Mouse (Mus musculus): ENCODE data around the gene Ptchd3.

Gene Ptchd3

GRCm38 (mm10) chr11:121829947-121830346 lies at the start of gene Ptchd3:
Ptchd3 (plus strand) TSS chr11:121830247.
- no peak for DNase-seq (ENCODE audit: low spot score)

GRCm38 (mm10) chr11:121781831-121782230 lies 48.2 kb upstream of the Ptchd3 start:
- DNase-seq (ENCODE audit: low spot score), result no peak

- DNase-seq (ENCODE audit: low spot score), result no peak
Measured at GRCm38 (mm10) chr11:121787456-121787855, 42.6 kb upstream of the Ptchd3 start.

GRCm38 (mm10) chr11:121789566-121789965 lies 40.5 kb upstream of the Ptchd3 start:
- DNase-seq (ENCODE audit: low spot score), result no peak

GRCm38 (mm10) chr11:121790671-121791094 lies 39.4 kb upstream of the Ptchd3 start:
- DNase-seq (ENCODE audit: low spot score), result no peak

GRCm38 (mm10) chr11:121791446-121791845 lies 38.6 kb upstream of the Ptchd3 start:
- DNase-seq (ENCODE audit: low spot score), result no peak

GRCm38 (mm10) chr11:121791991-121792390 lies 38.1 kb upstream of the Ptchd3 start:
- DNase-seq (ENCODE audit: low spot score), result no peak

GRCm38 (mm10) chr11:121793530-121793929 lies 36.5 kb upstream of the Ptchd3 start:
- DNase-seq (ENCODE audit: low spot score), result no peak

GRCm38 (mm10) chr11:121794186-121794585 lies 35.9 kb upstream of the Ptchd3 start:
- DNase-seq (ENCODE audit: low spot score), result no peak

- no peak for DNase-seq (ENCODE audit: low spot score)
Measured at GRCm38 (mm10) chr11:121794591-121795199, 35.4 kb upstream of the Ptchd3 start.

GRCm38 (mm10) chr11:121795978-121796377 lies 34.1 kb upstream of the Ptchd3 start:
- no peak for DNase-seq (ENCODE audit: low spot score)

- no peak for DNase-seq (ENCODE audit: low spot score)
Measured at GRCm38 (mm10) chr11:121798591-121798990, 31.5 kb upstream of the Ptchd3 start.

GRCm38 (mm10) chr11:121799746-121800299 lies 30.2 kb upstream of the Ptchd3 start:
- no peak for DNase-seq (ENCODE audit: low spot score)

- DNase-seq (ENCODE audit: low spot score), result no peak
Measured at GRCm38 (mm10) chr11:121802743-121803142, 27.3 kb upstream of the Ptchd3 start.

GRCm38 (mm10) chr11:121804258-121805027 lies 25.6 kb upstream of the Ptchd3 start:
- DNase-seq (ENCODE audit: low spot score), result no peak

- peak; percentile 69 for DNase-seq (ENCODE audit: low spot score)
Measured at GRCm38 (mm10) chr11:121808204-121808852, 21.7 kb upstream of the Ptchd3 start.

- no peak for DNase-seq (ENCODE audit: low spot score)
Measured at GRCm38 (mm10) chr11:121808866-121809265, 21.2 kb upstream of the Ptchd3 start.

- no peak for DNase-seq (ENCODE audit: low spot score)
Measured at GRCm38 (mm10) chr11:121845923-121846322, 15.9 kb downstream of the Ptchd3 start.

- peak; percentile 29 for DNase-seq (ENCODE audit: low spot score)
Measured at GRCm38 (mm10) chr11:121847790-121848299, 17.8 kb downstream of the Ptchd3 start.
